Mouse (Mus musculus): ENCODE data around the gene Clmp. TPM values are rescaled to one million over a fixed set of nuclear protein-coding genes. Genes with fewer than 3 reads are reported as not detected.

The Clmp gene
- polyA plus RNA-seq, 1 experiment from 2014 or later, result 47.1 TPM

- Histone ChIP-seq H3K27ac (no peak overlapping the region), H3K36me3 (0 out of 2 replicates have a peak, but pooled peaks cover 9% of the 10 kb centered on the region), H3K27me3 (no peaks in the 10 kb centered on the region), H3K4me3 (no peak overlapping the region), H3K9ac (no peak overlapping the region), H3K4me1 (replicated peaks) (peaks cover 34% of the 10 kb centered on the region), H3K4me2 (no peak overlapping the region), H3K9me3 (no peaks in the 10 kb centered on the region)
- 90% methylated on average over 4 of the region's 4 CpGs for WGBS
- no peak for ATAC-seq (ENCODE audit: low FRiP score)
Observed at GRCm38 (mm10) chr9:40696086-40696485, 10.3 kb downstream of the Clmp start.

GRCm38 (mm10) chr9:40699194-40699593 is 13.4 kb downstream of the Clmp start:
- no peak overlapping the region for H3K4me2 ChIP-seq
- no peak overlapping the region for H3K9ac ChIP-seq
- H3K36me3 ChIP-seq, result 0 out of 2 replicates have a peak, but pooled peaks cover 9% of the 10 kb centered on the region
- H3K4me3 ChIP-seq, result no peak overlapping the region
- peaks cover 17% of the 10 kb centered on the region for H3K4me1 ChIP-seq (replicated peaks)
- 93% methylated on average over 3 of the region's 3 CpGs for whole genome bisulfite sequencing
- no peaks in the 10 kb centered on the region for H3K27me3 ChIP-seq
- no peaks in the 10 kb centered on the region for H3K9me3 ChIP-seq
- ATAC-seq (ENCODE audit: low FRiP score), result no peak
- H3K27ac ChIP-seq, result no peak overlapping the region

- ATAC-seq (ENCODE audit: low FRiP score), result no peak
- no peak overlapping the region for H3K4me2 ChIP-seq
- 89% methylated on average over 5 of the region's 5 CpGs for WGBS
- no peak overlapping the region for H3K9ac ChIP-seq
- no peak overlapping the region for H3K4me3 ChIP-seq
- H3K27me3 ChIP-seq, result no peaks in the 10 kb centered on the region
- peaks cover 15% of the 10 kb centered on the region for H3K4me1 ChIP-seq (replicated peaks)
- H3K36me3 ChIP-seq, result 0 out of 2 replicates have a peak, but pooled peaks cover 9% of the 10 kb centered on the region
- H3K27ac ChIP-seq, result no peak overlapping the region
- no peaks in the 10 kb centered on the region for H3K9me3 ChIP-seq
Observed at GRCm38 (mm10) chr9:40700253-40700652, 14.5 kb downstream of the Clmp start.

- ATAC-seq (ENCODE audit: low FRiP score), result no peak
- Histone ChIP-seq H3K4me2 (no peak overlapping the region), H3K27me3 (no peaks in the 10 kb centered on the region), H3K4me3 (no peak overlapping the region), H3K9ac (no peak overlapping the region), H3K27ac (peak overlapping the region; percentile 40), H3K9me3 (no peaks in the 10 kb centered on the region), H3K4me1 (replicated peaks) (peaks cover 43% of the 10 kb centered on the region), H3K36me3 (no peaks in the 10 kb centered on the region)
- 51% methylated on average over 10 of the region's 10 CpGs for WGBS
Observed at GRCm38 (mm10) chr9:40704364-40705276, 18.9 kb downstream of the Clmp start.

GRCm38 (mm10) chr9:40708448-40709140 is 22.8 kb downstream of the Clmp start:
- Histone ChIP-seq H3K4me3 (no peak overlapping the region), H3K27ac (peak overlapping the region; percentile 79), H3K27me3 (no peaks in the 10 kb centered on the region), H3K9me3 (no peaks in the 10 kb centered on the region), H3K4me1 (replicated peaks) (peaks cover 46% of the 10 kb centered on the region), H3K4me2 (peak overlapping the region; percentile 1; the same call in 1 of the 2 replicates), H3K9ac (no peak overlapping the region; the same call in 1 of the 2 replicates), H3K36me3 (no peaks in the 10 kb centered on the region)
- ATAC-seq (ENCODE audit: low FRiP score), result peak; percentile 54; the same call in 1 of the 2 replicates
- 20% methylated on average over 12 of the region's 12 CpGs for WGBS

DNA sequence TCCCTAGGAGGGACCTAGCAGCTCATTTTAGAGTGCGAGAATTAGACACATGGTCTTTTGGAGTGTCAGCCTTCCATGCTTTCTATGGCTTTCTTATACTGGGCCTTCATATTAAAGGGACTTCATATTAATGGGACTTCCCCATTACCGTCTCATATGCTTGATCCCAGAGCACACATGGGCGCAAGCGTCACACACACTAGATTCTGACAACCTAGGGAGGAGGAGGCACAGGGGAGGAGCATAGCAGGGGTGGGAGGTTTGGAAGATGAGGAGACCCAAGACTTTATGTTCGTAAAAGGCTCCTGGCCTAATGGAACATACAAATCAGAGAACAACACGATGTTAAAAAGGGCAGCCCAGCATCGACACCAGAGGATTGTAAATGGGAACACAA is 23.4 kb downstream of the Clmp start:
- Histone ChIP-seq H3K9ac (no peak overlapping the region), H3K4me1 (replicated peaks) (peaks cover 44% of the 10 kb centered on the region), H3K27me3 (no peaks in the 10 kb centered on the region), H3K9me3 (no peaks in the 10 kb centered on the region), H3K36me3 (no peaks in the 10 kb centered on the region), H3K4me2 (no peak overlapping the region), H3K4me3 (no peak overlapping the region), H3K27ac (peak overlapping the region; percentile 79)
- ATAC-seq (ENCODE audit: low FRiP score), result 0 out of 2 replicates have a peak, but pooled peaks have one; percentile 17
- 54% methylated on average over 7 of the region's 7 CpGs for WGBS

- Histone ChIP-seq H3K4me1 (replicated peaks) (peaks cover 40% of the 10 kb centered on the region), H3K27me3 (no peaks in the 10 kb centered on the region), H3K9ac (no peak overlapping the region), H3K4me3 (no peak overlapping the region), H3K9me3 (no peaks in the 10 kb centered on the region), H3K27ac (peak overlapping the region; percentile 79; the same call in 1 of the 2 replicates), H3K36me3 (no peaks in the 10 kb centered on the region), H3K4me2 (no peak overlapping the region)
- WGBS, result 39% methylated on average over 3 of the region's 3 CpGs
- no peak for ATAC-seq (ENCODE audit: low FRiP score)
Observed at GRCm38 (mm10) chr9:40709587-40709986, 23.8 kb downstream of the Clmp start.

DNA sequence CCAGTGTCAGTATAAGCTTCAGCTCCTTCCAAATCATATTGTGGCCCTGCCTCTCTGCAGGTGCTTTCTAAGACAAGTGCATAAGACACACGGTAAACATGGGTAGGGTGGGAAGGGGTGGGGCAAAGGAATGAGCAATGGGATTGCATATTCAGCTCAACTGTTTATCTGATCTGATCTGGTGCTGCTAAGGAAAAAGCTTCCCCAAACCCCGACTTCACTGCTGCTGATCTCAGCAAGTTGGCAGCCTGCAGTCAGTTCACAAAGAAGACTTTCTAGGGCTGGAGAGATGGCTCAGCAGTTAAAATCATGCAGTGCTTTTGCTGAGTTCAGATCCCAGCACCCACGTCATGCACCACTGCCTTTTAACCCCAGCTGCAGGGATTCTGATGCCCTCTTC is 24.2 kb downstream of the Clmp start:
- Histone ChIP-seq H3K4me3 (no peak overlapping the region), H3K4me2 (no peak overlapping the region), H3K27me3 (no peaks in the 10 kb centered on the region), H3K4me1 (replicated peaks) (peaks cover 36% of the 10 kb centered on the region), H3K9ac (no peak overlapping the region), H3K36me3 (no peaks in the 10 kb centered on the region), H3K27ac (peak overlapping the region; percentile 79; the same call in 1 of the 2 replicates), H3K9me3 (no peaks in the 10 kb centered on the region)
- ATAC-seq (ENCODE audit: low FRiP score), result no peak
- 66% methylated on average over 3 of the region's 3 CpGs for WGBS

- H3K36me3 ChIP-seq, result no peaks in the 10 kb centered on the region
- peaks cover 31% of the 10 kb centered on the region for H3K4me1 ChIP-seq (replicated peaks)
- H3K4me2 ChIP-seq, result no peak overlapping the region
- no peak overlapping the region for H3K27ac ChIP-seq
- H3K9ac ChIP-seq, result no peak overlapping the region
- no peak for ATAC-seq (ENCODE audit: low FRiP score)
- no peaks in the 10 kb centered on the region for H3K9me3 ChIP-seq
- WGBS, result 73% methylated on average over 4 of the region's 4 CpGs
- no peak overlapping the region for H3K4me3 ChIP-seq
- no peaks in the 10 kb centered on the region for H3K27me3 ChIP-seq
Observed at GRCm38 (mm10) chr9:40711654-40712053, 25.9 kb downstream of the Clmp start.

DNA sequence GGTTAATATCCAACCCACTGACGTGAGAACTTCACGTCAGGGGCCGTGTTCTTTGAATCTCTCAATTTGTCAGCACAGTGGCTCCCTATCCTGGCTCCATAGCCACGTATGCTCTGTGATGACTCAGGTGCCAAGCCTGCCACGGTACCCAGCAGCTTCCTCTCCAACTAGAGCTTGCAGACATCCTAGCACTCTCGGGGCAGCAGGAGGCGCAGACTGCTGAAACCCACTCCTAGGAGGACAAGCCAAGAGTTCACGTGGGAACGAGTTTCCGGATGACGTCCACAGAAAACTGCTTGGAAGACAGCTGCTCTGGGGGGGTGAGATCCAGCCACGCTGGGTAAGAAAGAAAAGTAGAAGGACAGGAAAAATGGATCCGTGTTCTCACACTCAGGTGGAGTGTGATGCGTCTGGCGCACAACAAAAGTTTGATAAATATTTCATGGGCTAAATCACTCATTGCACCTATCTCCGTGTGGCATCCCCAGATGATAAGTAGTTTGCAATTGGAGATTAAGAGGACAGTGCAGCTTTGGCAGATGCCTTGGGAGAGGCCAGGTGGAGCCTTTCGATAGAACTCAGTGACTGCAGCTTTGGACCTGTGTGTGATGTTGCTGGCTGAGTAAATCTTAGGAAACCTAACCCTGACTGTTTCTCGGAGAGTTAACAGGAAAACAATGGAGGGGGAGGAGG is 31.6 kb downstream of the Clmp start:
- Histone ChIP-seq H3K9ac (no peak overlapping the region), H3K36me3 (no peaks in the 10 kb centered on the region), H3K27me3 (no peaks in the 10 kb centered on the region), H3K4me3 (no peak overlapping the region), H3K4me1 (replicated peaks) (peaks cover 25% of the 10 kb centered on the region), H3K4me2 (no peak overlapping the region), H3K27ac (peak overlapping the region; percentile 1; the same call in 1 of the 2 replicates), H3K9me3 (no peaks in the 10 kb centered on the region)
- ATAC-seq (ENCODE audit: low FRiP score), result no peak
- WGBS, result 65% methylated on average over 18 of the region's 18 CpGs

- Histone ChIP-seq H3K9ac (no peak overlapping the region), H3K36me3 (no peaks in the 10 kb centered on the region), H3K9me3 (no peaks in the 10 kb centered on the region), H3K27me3 (no peaks in the 10 kb centered on the region), H3K4me1 (replicated peaks) (peaks cover 29% of the 10 kb centered on the region), H3K4me3 (no peak overlapping the region), H3K27ac (no peak overlapping the region), H3K4me2 (no peak overlapping the region)
- 39% methylated on average over 7 of the region's 7 CpGs for WGBS
- ATAC-seq (ENCODE audit: low FRiP score), result no peak
Observed at GRCm38 (mm10) chr9:40717875-40718185, 32.1 kb downstream of the Clmp start.

- H3K27me3 ChIP-seq, result no peaks in the 10 kb centered on the region
- no peak overlapping the region for H3K4me3 ChIP-seq
- peaks cover 52% of the 10 kb centered on the region for H3K4me1 ChIP-seq (replicated peaks)
- no peaks in the 10 kb centered on the region for H3K9me3 ChIP-seq
- H3K9ac ChIP-seq, result no peak overlapping the region
- WGBS, result 32% methylated on average over 7 of the region's 7 CpGs
- no peak overlapping the region for H3K4me2 ChIP-seq
- peak overlapping the region; percentile 69 for H3K27ac ChIP-seq
- no peaks in the 10 kb centered on the region for H3K36me3 ChIP-seq
- ATAC-seq (ENCODE audit: low FRiP score), result peak; percentile 69
Observed at GRCm38 (mm10) chr9:40720881-40721280, 35.1 kb downstream of the Clmp start.
